Mouse (Mus musculus) lung, adult 18-20 months (tissue): Measurements from ENCODE around the gene Gm10192.
"Not testable (repeated sequence)": the region's sequence is repeated elsewhere in the genome, so short reads cannot be mapped to it uniquely, and the experiment has no call there.

Experiments used
- DNase-seq, 2 experiments: peaks; one replicate each; pipeline ENCODE4 v3.0.0; 2022; ENCODE audit warnings: mixed read lengths in 2 of 2

Gene Gm10192

GRCm38 (mm10) chr4:97183066-97183465, at the start of gene Gm10192:
Gene Gm10192, minus strand, starts transcription at chr4:97183166.
- DNase-seq, result not testable (repeated sequence)

GRCm38 (mm10) chr4:97230411-97231104, 47.6 kb upstream of the Gm10192 start:
- DNase-seq, result no peak

GRCm38 (mm10) chr4:97219701-97220100, 36.7 kb upstream of the Gm10192 start:
- no peak for DNase-seq

- no peak for DNase-seq
Measured at GRCm38 (mm10) chr4:97217906-97218305, 34.9 kb upstream of the Gm10192 start.

GRCm38 (mm10) chr4:97212514-97212913, 29.5 kb upstream of the Gm10192 start:
- no peak for DNase-seq

- DNase-seq, result not testable (repeated sequence)
Measured at GRCm38 (mm10) chr4:97202986-97203385, 20.0 kb upstream of the Gm10192 start.

- DNase-seq, result peak; percentile 15 to 40
Measured at GRCm38 (mm10) chr4:97193176-97193575, 10.2 kb upstream of the Gm10192 start.

GRCm38 (mm10) chr4:97192601-97193000, 9.6 kb upstream of the Gm10192 start:
- DNase-seq, result no peak

GRCm38 (mm10) chr4:97180396-97180795, 2.6 kb downstream of the Gm10192 start:
- DNase-seq, result no peak

GRCm38 (mm10) chr4:97156841-97157345, 26.1 kb downstream of the Gm10192 start:
- no peak for DNase-seq

- DNase-seq, result no peak
Measured at GRCm38 (mm10) chr4:97156084-97156483, 26.9 kb downstream of the Gm10192 start.

- no peak for DNase-seq
Measured at GRCm38 (mm10) chr4:97153554-97153953, 29.4 kb downstream of the Gm10192 start.

- DNase-seq, result no peak
Measured at GRCm38 (mm10) chr4:97142484-97142883, 40.5 kb downstream of the Gm10192 start.
